Mouse (Mus musculus): Measurements from ENCODE around the gene Fndc3b. TPM values are rescaled to one million over a fixed set of nuclear protein-coding genes. Genes with fewer than 3 reads are reported as not detected.

Fndc3b gene
- polyA plus RNA-seq, 1 experiment = 7.1 TPM

DNA sequence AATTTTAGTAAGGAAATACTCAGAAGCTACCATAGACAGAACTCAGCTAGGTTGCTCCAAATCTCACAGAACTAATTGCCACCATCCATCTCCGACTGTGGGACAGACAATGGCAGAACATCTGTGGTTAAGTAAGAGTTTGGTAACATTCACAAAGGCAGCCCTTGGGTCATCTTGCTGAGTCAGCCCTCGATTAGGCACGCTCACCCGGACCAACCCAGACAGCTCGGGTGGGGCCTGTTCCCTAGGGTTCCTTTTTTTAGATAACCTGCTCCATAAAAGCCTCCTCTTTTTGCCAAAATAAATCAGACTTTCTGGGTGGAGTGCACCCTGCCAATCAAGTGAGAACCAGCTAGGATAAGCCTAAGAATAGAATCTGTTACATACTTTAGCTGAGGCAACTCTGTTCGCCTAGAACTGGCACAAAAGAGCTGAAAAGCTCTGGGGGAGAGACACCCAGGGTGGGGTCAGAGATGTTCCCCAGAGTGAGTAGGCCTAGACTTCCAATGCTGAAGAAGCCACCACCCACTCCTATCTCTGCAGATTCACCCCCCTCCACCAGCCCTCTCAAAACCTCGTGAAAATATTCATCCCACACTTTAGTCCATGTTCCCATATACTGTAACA lies 54.2 kb downstream of the Fndc3b start:
- Histone ChIP-seq H3K4me3 (ENCODE audit: insufficient read depth, low read length) (no peak overlapping the region), H3K27ac (ENCODE audit: insufficient read depth, low read length) (no peak overlapping the region), H3K4me1 (ENCODE audit: control insufficient read depth, insufficient read depth, low read length) (peaks cover 7% of the 10 kb centered on the region)
- TF ChIP-seq CTCF (IDR thresholded peaks at IDR 0.05; ENCODE audit: extremely low read depth, insufficient read depth, low read length) (no peak), POLR2A (IDR thresholded peaks at IDR 0.05; ENCODE audit: extremely low read depth, insufficient read depth, low read length) (no peak)

- no peak for TF ChIP-seq CTCF (IDR thresholded peaks at IDR 0.05; ENCODE audit: extremely low read depth, insufficient read depth, low read length)
- TF ChIP-seq POLR2A (IDR thresholded peaks at IDR 0.05; ENCODE audit: extremely low read depth, insufficient read depth, low read length) = no peak
- no peak overlapping the region for H3K27ac ChIP-seq (ENCODE audit: insufficient read depth, low read length)
- H3K4me3 ChIP-seq (ENCODE audit: insufficient read depth, low read length) = no peak overlapping the region
- H3K4me1 ChIP-seq (ENCODE audit: control insufficient read depth, insufficient read depth, low read length) = peaks cover 7% of the 10 kb centered on the region
Observed at GRCm38 (mm10) chr3:27655673-27656072, 55.4 kb downstream of the Fndc3b start.

DNA sequence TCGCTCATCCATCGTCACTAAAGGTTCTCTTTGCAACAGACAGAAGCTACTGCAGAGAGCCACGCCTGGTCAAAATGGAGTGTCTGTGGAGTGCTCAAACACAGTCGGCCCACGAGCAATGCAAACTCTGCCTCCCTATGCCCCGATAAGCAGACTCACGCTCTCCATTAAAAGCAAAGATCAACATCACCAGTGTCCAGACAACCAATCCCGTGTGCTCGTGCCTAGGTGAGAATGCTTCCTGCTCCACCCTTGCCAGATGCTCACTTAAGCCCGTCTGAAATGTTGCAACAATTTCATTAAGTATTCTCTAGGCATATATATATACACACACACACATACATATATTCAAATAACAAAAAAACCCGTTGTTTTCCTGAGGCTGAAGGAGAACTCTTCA lies 56.1 kb downstream of the Fndc3b start:
- no peak overlapping the region for H3K4me3 ChIP-seq (ENCODE audit: insufficient read depth, low read length)

DNA sequence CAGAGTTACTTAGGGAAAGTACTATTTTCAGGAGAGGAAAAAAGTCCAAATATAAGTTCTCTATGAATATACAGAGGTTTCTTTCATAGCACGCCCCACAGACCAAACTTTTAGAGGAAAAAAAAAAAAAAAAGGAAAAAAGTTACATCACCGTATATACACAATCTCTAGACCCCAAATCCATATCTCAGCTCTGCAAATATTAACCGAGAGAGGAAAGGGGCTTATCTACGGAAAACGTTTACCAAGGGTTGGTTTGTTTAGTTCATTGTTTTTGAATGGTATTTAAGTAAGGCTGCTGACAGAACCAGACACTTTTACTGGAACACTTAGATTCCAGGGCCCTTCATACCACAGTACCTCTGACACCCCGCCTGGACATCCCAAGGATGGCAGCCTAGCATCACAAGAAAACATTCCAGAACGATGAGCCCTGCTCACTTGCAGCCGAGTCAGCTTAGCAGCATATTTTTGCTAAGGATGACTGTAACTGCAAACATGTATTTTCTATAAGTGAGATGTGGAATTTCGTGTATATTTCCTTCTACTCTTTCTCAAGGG lies 58.6 kb downstream of the Fndc3b start:
- TF ChIP-seq POLR2A (IDR thresholded peaks at IDR 0.05; ENCODE audit: extremely low read depth, insufficient read depth, low read length) (no peak), CTCF (IDR thresholded peaks at IDR 0.05; ENCODE audit: extremely low read depth, insufficient read depth, low read length) (no peak)
- Histone ChIP-seq H3K27ac (ENCODE audit: insufficient read depth, low read length) (no peak overlapping the region), H3K4me3 (ENCODE audit: insufficient read depth, low read length) (no peak overlapping the region), H3K4me1 (ENCODE audit: control insufficient read depth, insufficient read depth, low read length) (peaks cover 7% of the 10 kb centered on the region)

More for the DNA sequence above, 56.1 kb downstream of the Fndc3b start:
- peaks cover 7% of the 10 kb centered on the region for H3K4me1 ChIP-seq (ENCODE audit: control insufficient read depth, insufficient read depth, low read length)
- no peak overlapping the region for H3K27ac ChIP-seq (ENCODE audit: insufficient read depth, low read length)
- TF ChIP-seq CTCF (IDR thresholded peaks at IDR 0.05; ENCODE audit: extremely low read depth, insufficient read depth, low read length) = no peak
- no peak for TF ChIP-seq POLR2A (IDR thresholded peaks at IDR 0.05; ENCODE audit: extremely low read depth, insufficient read depth, low read length)

DNA sequence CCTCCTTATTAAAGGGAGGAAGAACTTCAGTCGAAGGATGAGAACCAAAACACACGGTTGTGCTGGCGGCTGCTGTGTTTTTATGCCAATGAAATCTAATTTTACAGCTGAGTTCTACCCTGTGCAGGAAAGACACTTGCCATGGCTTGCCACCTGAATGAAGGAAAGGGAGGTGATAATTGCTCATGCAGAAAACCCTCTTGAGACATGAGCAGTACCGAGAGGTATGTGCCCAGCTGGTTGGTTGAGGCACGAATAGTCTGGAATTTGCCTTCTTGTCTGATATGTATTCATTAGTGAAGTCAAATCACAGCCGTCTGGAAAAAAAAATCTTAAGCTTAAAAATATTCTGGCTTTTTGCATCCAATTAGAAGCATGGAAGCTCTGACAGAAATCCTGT lies 59.4 kb downstream of the Fndc3b start:
- H3K4me1 ChIP-seq (ENCODE audit: control insufficient read depth, insufficient read depth, low read length) = peaks cover 4% of the 10 kb centered on the region; the same call in 1 of the 2 replicates
- no peak for TF ChIP-seq POLR2A (IDR thresholded peaks at IDR 0.05; ENCODE audit: extremely low read depth, insufficient read depth, low read length)
- TF ChIP-seq CTCF (IDR thresholded peaks at IDR 0.05; ENCODE audit: extremely low read depth, insufficient read depth, low read length) = no peak
- H3K27ac ChIP-seq (ENCODE audit: insufficient read depth, low read length) = no peak overlapping the region
- no peak overlapping the region for H3K4me3 ChIP-seq (ENCODE audit: insufficient read depth, low read length)

- H3K27ac ChIP-seq (ENCODE audit: insufficient read depth, low read length) = no peak overlapping the region
- H3K4me3 ChIP-seq (ENCODE audit: insufficient read depth, low read length) = no peak overlapping the region
- H3K4me1 ChIP-seq (ENCODE audit: control insufficient read depth, insufficient read depth, low read length) = peaks cover 4% of the 10 kb centered on the region; the same call in 1 of the 2 replicates
- TF ChIP-seq CTCF (IDR thresholded peaks at IDR 0.05; ENCODE audit: extremely low read depth, insufficient read depth, low read length) = no peak
- TF ChIP-seq POLR2A (IDR thresholded peaks at IDR 0.05; ENCODE audit: extremely low read depth, insufficient read depth, low read length) = no peak
Observed at GRCm38 (mm10) chr3:27650083-27650482, 61.0 kb downstream of the Fndc3b start.

- Histone ChIP-seq H3K4me3 (ENCODE audit: insufficient read depth, low read length) (no peak overlapping the region), H3K4me1 (ENCODE audit: control insufficient read depth, insufficient read depth, low read length) (peaks cover 4% of the 10 kb centered on the region; the same call in 1 of the 2 replicates), H3K27ac (ENCODE audit: insufficient read depth, low read length) (no peak overlapping the region)
- TF ChIP-seq CTCF (IDR thresholded peaks at IDR 0.05; ENCODE audit: extremely low read depth, insufficient read depth, low read length) (no peak), POLR2A (IDR thresholded peaks at IDR 0.05; ENCODE audit: extremely low read depth, insufficient read depth, low read length) (no peak)
Observed at GRCm38 (mm10) chr3:27649316-27649715, 61.8 kb downstream of the Fndc3b start.

GRCm38 (mm10) chr3:27642381-27642780 lies 68.7 kb downstream of the Fndc3b start:
- TF ChIP-seq POLR2A (IDR thresholded peaks at IDR 0.05; ENCODE audit: extremely low read depth, insufficient read depth, low read length) (no peak), CTCF (IDR thresholded peaks at IDR 0.05; ENCODE audit: extremely low read depth, insufficient read depth, low read length) (no peak)
- no peaks in the 10 kb centered on the region for H3K4me1 ChIP-seq (ENCODE audit: control insufficient read depth, insufficient read depth, low read length)
- H3K4me3 ChIP-seq (ENCODE audit: insufficient read depth, low read length) = no peak overlapping the region
- H3K27ac ChIP-seq (ENCODE audit: insufficient read depth, low read length) = no peak overlapping the region

DNA sequence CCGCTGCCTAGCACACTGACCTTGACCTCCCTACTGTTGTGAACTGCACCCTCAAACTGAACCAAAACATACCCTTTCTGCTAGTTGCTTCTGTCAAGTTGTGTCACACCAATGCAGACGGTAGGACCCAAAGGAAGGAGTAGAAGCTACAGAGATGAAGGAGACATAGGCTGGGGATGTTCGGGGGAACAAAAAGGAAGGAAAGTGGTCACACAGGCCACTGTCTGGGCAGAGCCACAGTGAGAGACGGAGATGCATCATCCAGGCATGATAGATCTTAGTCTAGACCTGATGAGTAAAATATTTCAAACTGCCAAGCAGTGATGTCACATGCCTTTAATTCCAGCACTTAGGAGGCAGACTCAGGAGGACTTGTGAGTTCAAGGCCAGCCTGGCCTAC lies 71.4 kb downstream of the Fndc3b start:
- TF ChIP-seq POLR2A (IDR thresholded peaks at IDR 0.05; ENCODE audit: extremely low read depth, insufficient read depth, low read length) (no peak), CTCF (IDR thresholded peaks at IDR 0.05; ENCODE audit: extremely low read depth, insufficient read depth, low read length) (no peak)
- H3K4me1 ChIP-seq (ENCODE audit: control insufficient read depth, insufficient read depth, low read length) = no peaks in the 10 kb centered on the region
- H3K4me3 ChIP-seq (ENCODE audit: insufficient read depth, low read length) = no peak overlapping the region
- H3K27ac ChIP-seq (ENCODE audit: insufficient read depth, low read length) = no peak overlapping the region

- H3K27ac ChIP-seq (ENCODE audit: insufficient read depth, low read length) = no peak overlapping the region
- TF ChIP-seq POLR2A (IDR thresholded peaks at IDR 0.05; ENCODE audit: extremely low read depth, insufficient read depth, low read length) = no peak
- TF ChIP-seq CTCF (IDR thresholded peaks at IDR 0.05; ENCODE audit: extremely low read depth, insufficient read depth, low read length) = no peak
- no peaks in the 10 kb centered on the region for H3K4me1 ChIP-seq (ENCODE audit: control insufficient read depth, insufficient read depth, low read length)
- H3K4me3 ChIP-seq (ENCODE audit: insufficient read depth, low read length) = no peak overlapping the region
Observed at GRCm38 (mm10) chr3:27637046-27637661, 74.0 kb downstream of the Fndc3b start.

All from cortical plate, adult 2 months (tissue).